Mouse (Mus musculus) CH12.LX (cell line): Measurements from ENCODE around the gene Ube2b. TPM values are rescaled to one million over a fixed set of nuclear protein-coding genes. Genes with fewer than 3 reads are reported as not detected.

ENCODE experiments used
- DNase-seq: peaks from one replicate; pipeline ENCODE4 v3.0.0-alpha.2; 2013; ENCODE audit errors: extremely low read depth
- H3K27ac ChIP-seq: 2 replicates; pipeline ENCODE4 v1.5.1; 2012; ENCODE audit warnings: low read depth, mild to moderate bottlenecking, control low read depth, moderate library complexity; ENCODE audit not compliant: insufficient read depth
- H3K27me3 ChIP-seq: replicated peaks from 2 replicates; pipeline ENCODE3; 2012; ENCODE audit warnings: inconsistent platforms
- H3K36me3 ChIP-seq, 2 experiments: replicated peaks in 1 of 2; 2 replicates each; pipeline versions ENCODE3 to v1.6.1; 2012; ENCODE audit warnings: inconsistent platforms in 1 of 2, low read length in 1 of 2, mild to moderate bottlenecking in 1 of 2, mixed read lengths in 1 of 2, moderate library complexity in 1 of 2; ENCODE audit not compliant: control insufficient read depth in 1 of 2, insufficient read depth in 1 of 2
- H3K4me1 ChIP-seq, 2 experiments: 2 replicates each; pipeline ENCODE4 v1.6.1; 2012; ENCODE audit warnings: inconsistent platforms in 1 of 2, moderate library complexity in 1 of 2; ENCODE audit not compliant: insufficient read depth in 2 of 2, control insufficient read depth in 1 of 2
- H3K4me2 ChIP-seq: 2 replicates; pipeline ENCODE4 v1.6.1; 2012; ENCODE audit warnings: low read depth, mild to moderate bottlenecking, control low read depth; ENCODE audit not compliant: poor library complexity, insufficient read depth, severe bottlenecking
- H3K4me3 ChIP-seq, 3 experiments: fragments of 150-350 bp in 1 of 3; sonication (generic) in 1 of 3; replicated peaks in 1 of 3; 2 replicates each; pipeline versions ENCODE3 to v1.5.1; 2011 to 2012; ENCODE audit warnings: low read depth in 2 of 3, low read length in 2 of 3, mild to moderate bottlenecking in 2 of 3, moderate library complexity in 2 of 3, control low read depth in 1 of 3, improper control_type of control experiment in 1 of 3, inconsistent platforms in 1 of 3, mixed read lengths in 1 of 3; ENCODE audit not compliant: poor library complexity in 1 of 3
- H3K79me2 ChIP-seq: replicated peaks from 2 replicates; pipeline ENCODE4 v1.6.1; 2012; ENCODE audit warnings: mild to moderate bottlenecking, moderate library complexity; ENCODE audit not compliant: control insufficient read depth, poor library complexity, insufficient read depth, severe bottlenecking; ENCODE audit errors: extremely low read depth
- H3K9ac ChIP-seq: 2 replicates; pipeline ENCODE4 v1.6.1; 2012; ENCODE audit warnings: low read depth, mild to moderate bottlenecking, control low read depth, moderate library complexity; ENCODE audit not compliant: insufficient read depth
- H3K9me3 ChIP-seq: replicated peaks from 2 replicates; pipeline ENCODE3; 2012; ENCODE audit warnings: low read length, inconsistent platforms, mixed read lengths
- BHLHE40 ChIP-seq: IDR thresholded peaks from 2 replicates; pipeline ENCODE4 v1.6.1; 2011; ENCODE audit warnings: mild to moderate bottlenecking, low read depth, low read length, improper control_type of control experiment
- CHD1 ChIP-seq: IDR thresholded peaks from 2 replicates; pipeline ENCODE4 v1.6.1; 2012; ENCODE audit warnings: low read depth, low read length, improper control_type of control experiment, inconsistent platforms
- E2F4 ChIP-seq: IDR thresholded peaks from 2 replicates; pipeline ENCODE4 v1.6.1; 2011; ENCODE audit warnings: low read depth, low read length, improper control_type of control experiment; ENCODE audit not compliant: insufficient replicate concordance
- ELF1 ChIP-seq: IDR thresholded peaks from 2 replicates; pipeline ENCODE4 v1.6.1; 2014; ENCODE audit warnings: low read depth, mild to moderate bottlenecking, inconsistent platforms, low read length, improper control_type of control experiment
- EP300 ChIP-seq: IDR thresholded peaks from 2 replicates; pipeline ENCODE4 v1.6.1; 2011; ENCODE audit warnings: low read length, improper control_type of control experiment
- GABPA ChIP-seq: IDR thresholded peaks from 2 replicates; pipeline ENCODE4 v1.6.1; 2012; ENCODE audit warnings: low read depth, low read length, improper control_type of control experiment, inconsistent platforms; ENCODE audit not compliant: insufficient replicate concordance
- HCFC1 ChIP-seq: IDR thresholded peaks from 2 replicates; pipeline ENCODE4 v1.6.1; 2012; ENCODE audit warnings: low read depth, mild to moderate bottlenecking, inconsistent platforms, low read length, improper control_type of control experiment
- IRF4 ChIP-seq: IDR thresholded peaks from 2 replicates; pipeline ENCODE4 v1.6.1; 2014; ENCODE audit warnings: low read depth, mild to moderate bottlenecking, inconsistent platforms, low read length, improper control_type of control experiment
- MAX ChIP-seq: IDR thresholded peaks from 2 replicates; pipeline ENCODE4 v1.6.1; 2011; ENCODE audit warnings: low read length, improper control_type of control experiment
- MAZ ChIP-seq: IDR thresholded peaks from 2 replicates; pipeline ENCODE4 v1.6.1; 2012; ENCODE audit warnings: low read depth, mild to moderate bottlenecking, inconsistent platforms, low read length, improper control_type of control experiment, moderate library complexity
- MXI1 ChIP-seq: IDR thresholded peaks from 2 replicates; pipeline ENCODE4 v1.6.1; 2011; ENCODE audit warnings: mild to moderate bottlenecking, low read depth, low read length, improper control_type of control experiment
- MYC ChIP-seq: IDR thresholded peaks from 2 replicates; pipeline ENCODE4 v1.6.1; 2011; ENCODE audit warnings: low read depth, mild to moderate bottlenecking, improper control_type of control experiment, low read length
- NELFE ChIP-seq: IDR thresholded peaks from 2 replicates; pipeline ENCODE4 v1.6.1; 2011; ENCODE audit warnings: low read depth, low read length, improper control_type of control experiment
- NRF1 ChIP-seq: IDR thresholded peaks from 2 replicates; pipeline ENCODE4 v1.6.1; 2014; ENCODE audit warnings: low read depth, mild to moderate bottlenecking, inconsistent platforms, low read length, improper control_type of control experiment, moderate library complexity
- PAX5 ChIP-seq: IDR thresholded peaks from 2 replicates; pipeline ENCODE4 v1.6.1; 2012; ENCODE audit warnings: low read length, inconsistent platforms, mixed read lengths
- POLR2A ChIP-seq: IDR thresholded peaks from 2 replicates; pipeline ENCODE4 v1.6.1; 2011; ENCODE audit warnings: low read depth, mild to moderate bottlenecking, improper control_type of control experiment, low read length
- POLR2AphosphoS2 ChIP-seq: IDR thresholded peaks from 2 replicates; pipeline ENCODE4 v1.6.1; 2011; ENCODE audit warnings: low read depth, low read length, improper control_type of control experiment
- RAD21 ChIP-seq: IDR thresholded peaks from 2 replicates; pipeline ENCODE4 v1.6.1; 2011; ENCODE audit warnings: low read depth, mild to moderate bottlenecking, low read length, improper control_type of control experiment, moderate library complexity
- RCOR1 ChIP-seq: conservative IDR thresholded peaks from 2 replicates; pipeline ENCODE4 v1.6.1; 2012; ENCODE audit warnings: low read depth, mild to moderate bottlenecking, inconsistent platforms, low read length, improper control_type of control experiment
- SIN3A ChIP-seq: IDR thresholded peaks from 2 replicates; pipeline ENCODE4 v1.6.1; 2012; ENCODE audit warnings: low read length, improper control_type of control experiment, inconsistent platforms
- SMC3 ChIP-seq: IDR thresholded peaks from 2 replicates; pipeline ENCODE4 v1.6.1; 2011; ENCODE audit warnings: low read depth, low read length, improper control_type of control experiment
- TCF12 ChIP-seq: IDR thresholded peaks from 2 replicates; pipeline ENCODE4 v1.6.1; 2014; ENCODE audit warnings: low read depth, mild to moderate bottlenecking, inconsistent platforms, low read length, improper control_type of control experiment
- USF1 ChIP-seq: IDR thresholded peaks from 2 replicates; pipeline ENCODE4 v1.6.1; 2014; ENCODE audit warnings: low read depth, mild to moderate bottlenecking, inconsistent platforms, low read length, improper control_type of control experiment
- USF2 ChIP-seq: conservative IDR thresholded peaks from 2 replicates; pipeline ENCODE4 v1.6.1; 2011; ENCODE audit warnings: low read depth, low read length, improper control_type of control experiment
- ZC3H11A ChIP-seq: IDR thresholded peaks from 2 replicates; pipeline ENCODE4 v1.6.1; 2012; ENCODE audit warnings: low read depth, mild to moderate bottlenecking, inconsistent platforms, low read length, improper control_type of control experiment
- ZKSCAN1 ChIP-seq: IDR thresholded peaks from 2 replicates; pipeline ENCODE4 v1.6.1; 2012; ENCODE audit warnings: low read depth, inconsistent platforms, low read length, improper control_type of control experiment, borderline replicate concordance
- ZMIZ1 ChIP-seq: IDR thresholded peaks from 2 replicates; pipeline ENCODE4 v1.6.1; 2012; ENCODE audit warnings: low read depth, mild to moderate bottlenecking, inconsistent platforms, low read length, improper control_type of control experiment
- ZNF384 ChIP-seq: IDR thresholded peaks from 2 replicates; pipeline ENCODE4 v1.6.1; 2012; ENCODE audit warnings: low read depth, low read length, improper control_type of control experiment, inconsistent platforms
- dilution Hi-C: fragments of 300-500 bp; cut with MboI; formaldehyde crosslinking; loops from 2 replicates; pipeline ENCODE4 v1.14.3; 2020; ENCODE audit warnings: low sequenced_read_pairs; ENCODE audit not compliant: extremely low pct_unique_long_range_greater_than_20kb, extremely low pct_ligation_motif_present
- in situ Hi-C: fragments of 300-500 bp; cut with MboI; formaldehyde crosslinking; loops from 3 replicates; pipeline ENCODE4 v1.14.3; 2019; ENCODE audit warnings: low sequenced_read_pairs, low pct_ligation_motif_present, low pct_unique_long_range_greater_than_20kb, mixed read lengths
- polyA plus RNA-seq: library from polyadenylated mRNA; unstranded; fragments of >175 nt; gene quantifications from 2 replicates; pipeline ENCODE4 v1.2.1, GENCODE M21; 2012; ENCODE audit warnings: low read depth; ENCODE audit not compliant: insufficient read length
- total RNA-seq, 2 experiments: library from RNA; depleted of rRNA; stranded (reverse); fragments of 300-350 nt in 1 of 2; fragments of >200 nt in 1 of 2; gene quantifications; 2 replicates each; pipeline ENCODE4 v1.2.3; 2012 to 2014

The Ube2b gene
- total and polyA plus RNA-seq, 3 experiments = 76.7 to 278 (median 230) TPM

GRCm38 (mm10) chr11:51968896-51969295, 31.7 kb downstream of the Ube2b start:
- peak; percentile 83 for DNase-seq
- Histone ChIP-seq H3K79me2 (peaks cover 25% of the 10 kb centered on the region), H3K9ac (peak overlapping the region; percentile 84; the same call in 1 of the 2 replicates), H3K27me3 (no peaks in the 10 kb centered on the region), H3K27ac (peak overlapping the region; percentile 25; the same call in 1 of the 2 replicates), H3K4me2 (peak overlapping the region; percentile 89), H3K36me3 (peaks cover 39 to 48% of the 10 kb centered on the region in 2 experiments), H3K4me3 (peak overlapping the region; percentile 24 to 57 (median 52)), H3K4me1 (peaks cover 5 to 30% of the 10 kb centered on the region in 2 experiments; a peak in 3 of 4 replicates), H3K9me3 (peaks cover 15% of the 10 kb centered on the region)
- dilution Hi-C loops = no loop called here
- TF ChIP-seq SMC3 (no peak; the same call in 1 of the 2 replicates), BHLHE40 (peak; percentile 70), SIN3A (peak; percentile 25; the same call in 1 of the 2 replicates), NRF1 (no peak), NELFE (no peak), USF1 (peak; percentile 10; the same call in 1 of the 2 replicates), MAX (0 out of 2 replicates have a peak, but pooled peaks have one; percentile 58), ZC3H11A (no peak), HCFC1 (no peak), PAX5 (no peak), POLR2A (peak; percentile 57)
- in situ Hi-C loops = loop anchor here (10.0 kb wide), 1 partner anchor 144 kb away; no protein-coding TSS in a partner anchor

GRCm38 (mm10) chr11:51967443-51968401, 32.8 kb downstream of the Ube2b start, which contains the start of gene Cdkn2aipnl:
Gene Cdkn2aipnl (plus strand): TSS chr11:51967661.
- H3K9ac ChIP-seq = peak within 1 kb of the TSS; percentile 77
- in situ Hi-C loops (loop anchor here (10.0 kb wide), 1 partner anchor 143 kb away; no protein-coding TSS in a partner anchor), dilution Hi-C loops (no loop called here)
- peaks cover 10% of the 10 kb centered on the region for H3K9me3 ChIP-seq
- peaks cover 5 to 30% of the 10 kb centered on the region in 2 experiments; a peak in 3 of 4 replicates for H3K4me1 ChIP-seq
- no peaks in the 10 kb centered on the region for H3K27me3 ChIP-seq
- H3K4me2 ChIP-seq = peak within 1 kb of the TSS; percentile 82
- H3K4me3 ChIP-seq = peak within 1 kb of the TSS; percentile 71 to 75 (median 75)
- H3K27ac ChIP-seq = peak within 1 kb of the TSS; percentile 63
- DNase-seq = peak; percentile 96
- H3K36me3 ChIP-seq = peaks cover 30 to 36% of the 10 kb centered on the region in 2 experiments
- H3K79me2 ChIP-seq = peaks cover 25% of the 10 kb centered on the region
- TF ChIP-seq RCOR1 = peak; percentile 81; the same call in 1 of the 2 replicates
- TF ChIP-seq E2F4 = 0 out of 2 replicates have a peak, but pooled peaks have one; percentile 58
- TF ChIP-seq TCF12 = peak; percentile 98
- peak; percentile 88 for TF ChIP-seq ZMIZ1
- TF ChIP-seq MAX = peak; percentile 98
- TF ChIP-seq ZNF384 = peak; percentile 67
- peak; percentile 74 for TF ChIP-seq RAD21
- no peak for TF ChIP-seq ZKSCAN1
- peak; percentile 86 for TF ChIP-seq MAZ
- peak; percentile 79 for TF ChIP-seq MYC
- TF ChIP-seq GABPA = peak; percentile 99
- peak; percentile 81 for TF ChIP-seq ELF1
- TF ChIP-seq USF1 = peak; percentile 86
- peak; percentile 76 for TF ChIP-seq NRF1
- no peak for TF ChIP-seq EP300
- peak; percentile 88 for TF ChIP-seq MXI1
- peak; percentile 96 for TF ChIP-seq SIN3A
- TF ChIP-seq POLR2A = peak; percentile 86
- peak; percentile 92 for TF ChIP-seq IRF4
- peak; percentile 86 for TF ChIP-seq USF2
- peak; percentile 89 for TF ChIP-seq ZC3H11A
- peak; percentile 71; the same call in 1 of the 2 replicates for TF ChIP-seq CHD1
- TF ChIP-seq POLR2AphosphoS2 = no peak
